Mouse (Mus musculus) liver, adult (tissue): ENCODE data around the gene 9330182O14Rik.

Experiments
- GATA4 ChIP-seq: IDR thresholded peaks from 2 replicates; pipeline ENCODE4 v1.6.1; 2014; ENCODE audit warnings: mild to moderate bottlenecking, low read length; ENCODE audit not compliant: insufficient replicate concordance

Gene 9330182O14Rik

DNA sequence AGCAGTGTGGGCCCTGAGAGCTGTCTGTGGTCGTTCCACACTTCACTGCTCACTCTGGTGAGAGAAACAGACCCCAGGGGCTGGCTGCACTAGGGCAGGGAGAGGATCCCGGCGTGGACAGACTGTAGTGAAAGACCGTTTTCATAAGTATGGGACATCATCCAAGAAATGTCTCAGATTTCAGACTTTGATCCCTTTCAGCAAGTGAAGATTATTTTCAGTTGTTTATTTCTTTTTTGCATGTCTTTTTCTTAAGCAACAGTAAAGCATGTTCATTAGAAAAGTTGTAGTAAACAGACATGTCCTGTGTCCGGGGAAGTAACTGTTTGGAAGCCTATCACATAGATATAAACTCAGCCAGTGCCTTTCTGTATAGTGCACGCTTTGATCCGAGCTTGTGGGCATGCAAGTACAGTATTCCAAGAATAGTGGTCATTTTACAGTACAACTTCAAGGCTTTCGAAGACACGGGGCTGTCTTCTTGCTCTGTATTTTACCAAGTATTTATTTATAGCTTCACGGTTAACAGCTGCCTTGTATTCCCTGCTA lies 34.0 kb downstream of the 9330182O14Rik start:
- no peak for TF ChIP-seq GATA4

- TF ChIP-seq GATA4 = no peak
These were observed 34.9 kb downstream of the 9330182O14Rik start for GRCm38 (mm10) chr15:40169061-40169460.

GRCm38 (mm10) chr15:40169705-40170104 lies 35.5 kb downstream of the 9330182O14Rik start:
- TF ChIP-seq GATA4 = no peak

DNA sequence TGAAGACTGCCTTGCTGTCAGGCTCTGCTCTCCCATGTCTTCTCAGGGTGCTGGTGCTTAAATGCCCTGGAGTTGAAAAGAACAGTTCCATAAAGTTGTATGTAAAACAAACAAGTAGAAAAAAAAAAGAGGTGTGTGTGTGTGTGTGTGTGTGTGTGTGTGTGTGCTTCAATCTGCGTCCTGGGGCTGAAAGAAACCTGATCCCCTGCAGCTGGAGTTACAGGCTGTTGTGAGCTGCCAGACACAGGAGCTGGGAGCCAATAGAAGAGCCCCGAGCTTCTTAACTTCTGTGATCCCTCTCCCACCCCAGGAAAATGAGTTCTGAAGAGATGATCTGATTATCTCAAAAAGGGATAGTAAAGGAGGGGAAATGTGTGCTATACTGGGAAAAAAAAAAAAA lies 45.3 kb downstream of the 9330182O14Rik start:
- no peak for TF ChIP-seq GATA4

GRCm38 (mm10) chr15:40187017-40187416 lies 52.9 kb downstream of the 9330182O14Rik start:
- TF ChIP-seq GATA4 = no peak
